Mouse (Mus musculus) CH12.LX (cell line): ENCODE measurements around the gene Ccdc88c. TPM values are rescaled to one million over a fixed set of nuclear protein-coding genes. Genes with fewer than 3 reads are reported as not detected.

Source experiments
- DNase-seq: peaks from one replicate; pipeline ENCODE4 v3.0.0-alpha.2; 2013; ENCODE audit errors: extremely low read depth
- H3K27ac ChIP-seq: 2 replicates; pipeline ENCODE4 v1.5.1; 2012; ENCODE audit warnings: low read depth, mild to moderate bottlenecking, control low read depth, moderate library complexity; ENCODE audit not compliant: insufficient read depth
- H3K27me3 ChIP-seq: replicated peaks from 2 replicates; pipeline ENCODE3; 2012; ENCODE audit warnings: inconsistent platforms
- H3K36me3 ChIP-seq, 2 experiments: replicated peaks in 1 of 2; 2 replicates each; pipeline versions ENCODE3 to v1.6.1; 2012; ENCODE audit warnings: inconsistent platforms in 1 of 2, low read length in 1 of 2, mild to moderate bottlenecking in 1 of 2, mixed read lengths in 1 of 2, moderate library complexity in 1 of 2; ENCODE audit not compliant: control insufficient read depth in 1 of 2, insufficient read depth in 1 of 2
- H3K4me1 ChIP-seq, 2 experiments: 2 replicates each; pipeline ENCODE4 v1.6.1; 2012; ENCODE audit warnings: inconsistent platforms in 1 of 2, moderate library complexity in 1 of 2; ENCODE audit not compliant: insufficient read depth in 2 of 2, control insufficient read depth in 1 of 2
- H3K4me2 ChIP-seq: 2 replicates; pipeline ENCODE4 v1.6.1; 2012; ENCODE audit warnings: low read depth, mild to moderate bottlenecking, control low read depth; ENCODE audit not compliant: poor library complexity, insufficient read depth, severe bottlenecking
- H3K4me3 ChIP-seq, 3 experiments: fragments of 150-350 bp in 1 of 3; sonication (generic) in 1 of 3; replicated peaks in 1 of 3; 2 replicates each; pipeline versions ENCODE3 to v1.5.1; 2011 to 2012; ENCODE audit warnings: low read depth in 2 of 3, low read length in 2 of 3, mild to moderate bottlenecking in 2 of 3, moderate library complexity in 2 of 3, control low read depth in 1 of 3, improper control_type of control experiment in 1 of 3, inconsistent platforms in 1 of 3, mixed read lengths in 1 of 3; ENCODE audit not compliant: poor library complexity in 1 of 3
- H3K79me2 ChIP-seq: replicated peaks from 2 replicates; pipeline ENCODE4 v1.6.1; 2012; ENCODE audit warnings: mild to moderate bottlenecking, moderate library complexity; ENCODE audit not compliant: control insufficient read depth, poor library complexity, insufficient read depth, severe bottlenecking; ENCODE audit errors: extremely low read depth
- H3K9ac ChIP-seq: 2 replicates; pipeline ENCODE4 v1.6.1; 2012; ENCODE audit warnings: low read depth, mild to moderate bottlenecking, control low read depth, moderate library complexity; ENCODE audit not compliant: insufficient read depth
- H3K9me3 ChIP-seq: replicated peaks from 2 replicates; pipeline ENCODE3; 2012; ENCODE audit warnings: low read length, inconsistent platforms, mixed read lengths
- CHD1 ChIP-seq: IDR thresholded peaks from 2 replicates; pipeline ENCODE4 v1.6.1; 2012; ENCODE audit warnings: low read depth, low read length, improper control_type of control experiment, inconsistent platforms
- CTCF ChIP-seq, 2 experiments: IDR thresholded peaks in 1 of 2; conservative IDR thresholded peaks in 1 of 2; 2 replicates each; pipeline ENCODE4 v1.5.1; 2011 to 2012; ENCODE audit warnings: low read depth in 2 of 2, low read length in 2 of 2, improper control_type of control experiment in 1 of 2, inconsistent platforms in 1 of 2, mild to moderate bottlenecking in 1 of 2, moderate library complexity in 1 of 2
- ELF1 ChIP-seq: IDR thresholded peaks from 2 replicates; pipeline ENCODE4 v1.6.1; 2014; ENCODE audit warnings: low read depth, mild to moderate bottlenecking, inconsistent platforms, low read length, improper control_type of control experiment
- EP300 ChIP-seq: IDR thresholded peaks from 2 replicates; pipeline ENCODE4 v1.6.1; 2011; ENCODE audit warnings: low read length, improper control_type of control experiment
- ETS1 ChIP-seq: conservative IDR thresholded peaks from 2 replicates; pipeline ENCODE4 v1.6.1; 2012; ENCODE audit warnings: low read depth, mild to moderate bottlenecking, inconsistent platforms, low read length, improper control_type of control experiment, moderate library complexity
- GABPA ChIP-seq: IDR thresholded peaks from 2 replicates; pipeline ENCODE4 v1.6.1; 2012; ENCODE audit warnings: low read depth, low read length, improper control_type of control experiment, inconsistent platforms; ENCODE audit not compliant: insufficient replicate concordance
- KAT2A ChIP-seq: IDR thresholded peaks from 2 replicates; pipeline ENCODE4 v1.6.1; 2012; ENCODE audit warnings: low read length, improper control_type of control experiment, inconsistent platforms; ENCODE audit not compliant: insufficient replicate concordance
- MAFK ChIP-seq: IDR thresholded peaks from 2 replicates; pipeline ENCODE4 v1.6.1; 2011; ENCODE audit warnings: low read length, improper control_type of control experiment; ENCODE audit not compliant: insufficient replicate concordance
- MAX ChIP-seq: IDR thresholded peaks from 2 replicates; pipeline ENCODE4 v1.6.1; 2011; ENCODE audit warnings: low read length, improper control_type of control experiment
- MAZ ChIP-seq: IDR thresholded peaks from 2 replicates; pipeline ENCODE4 v1.6.1; 2012; ENCODE audit warnings: low read depth, mild to moderate bottlenecking, inconsistent platforms, low read length, improper control_type of control experiment, moderate library complexity
- MXI1 ChIP-seq: IDR thresholded peaks from 2 replicates; pipeline ENCODE4 v1.6.1; 2011; ENCODE audit warnings: mild to moderate bottlenecking, low read depth, low read length, improper control_type of control experiment
- MYC ChIP-seq: IDR thresholded peaks from 2 replicates; pipeline ENCODE4 v1.6.1; 2011; ENCODE audit warnings: low read depth, mild to moderate bottlenecking, improper control_type of control experiment, low read length
- POLR2A ChIP-seq: IDR thresholded peaks from 2 replicates; pipeline ENCODE4 v1.6.1; 2011; ENCODE audit warnings: low read depth, mild to moderate bottlenecking, improper control_type of control experiment, low read length
- POLR2AphosphoS2 ChIP-seq: IDR thresholded peaks from 2 replicates; pipeline ENCODE4 v1.6.1; 2011; ENCODE audit warnings: low read depth, low read length, improper control_type of control experiment
- RCOR1 ChIP-seq: conservative IDR thresholded peaks from 2 replicates; pipeline ENCODE4 v1.6.1; 2012; ENCODE audit warnings: low read depth, mild to moderate bottlenecking, inconsistent platforms, low read length, improper control_type of control experiment
- UBTF ChIP-seq: IDR thresholded peaks from 2 replicates; pipeline ENCODE4 v1.6.1; 2012; ENCODE audit warnings: low read depth, mild to moderate bottlenecking, inconsistent platforms, low read length, improper control_type of control experiment, moderate library complexity
- USF1 ChIP-seq: IDR thresholded peaks from 2 replicates; pipeline ENCODE4 v1.6.1; 2014; ENCODE audit warnings: low read depth, mild to moderate bottlenecking, inconsistent platforms, low read length, improper control_type of control experiment
- dilution Hi-C: fragments of 300-500 bp; cut with MboI; formaldehyde crosslinking; loops from 2 replicates; pipeline ENCODE4 v1.14.3; 2020; ENCODE audit warnings: low sequenced_read_pairs; ENCODE audit not compliant: extremely low pct_unique_long_range_greater_than_20kb, extremely low pct_ligation_motif_present
- in situ Hi-C: fragments of 300-500 bp; cut with MboI; formaldehyde crosslinking; loops from 3 replicates; pipeline ENCODE4 v1.14.3; 2019; ENCODE audit warnings: low sequenced_read_pairs, low pct_ligation_motif_present, low pct_unique_long_range_greater_than_20kb, mixed read lengths
- polyA plus RNA-seq: library from polyadenylated mRNA; unstranded; fragments of >175 nt; gene quantifications from 2 replicates; pipeline ENCODE4 v1.2.1, GENCODE M21; 2012; ENCODE audit warnings: low read depth; ENCODE audit not compliant: insufficient read length
- total RNA-seq, 2 experiments: library from RNA; depleted of rRNA; stranded (reverse); fragments of 300-350 nt in 1 of 2; fragments of >200 nt in 1 of 2; gene quantifications; 2 replicates each; pipeline ENCODE4 v1.2.3; 2012 to 2014

Gene Ccdc88c
- total and polyA plus RNA-seq, 3 experiments, result 20.3 to 32.7 (median 24.9) TPM

DNA sequence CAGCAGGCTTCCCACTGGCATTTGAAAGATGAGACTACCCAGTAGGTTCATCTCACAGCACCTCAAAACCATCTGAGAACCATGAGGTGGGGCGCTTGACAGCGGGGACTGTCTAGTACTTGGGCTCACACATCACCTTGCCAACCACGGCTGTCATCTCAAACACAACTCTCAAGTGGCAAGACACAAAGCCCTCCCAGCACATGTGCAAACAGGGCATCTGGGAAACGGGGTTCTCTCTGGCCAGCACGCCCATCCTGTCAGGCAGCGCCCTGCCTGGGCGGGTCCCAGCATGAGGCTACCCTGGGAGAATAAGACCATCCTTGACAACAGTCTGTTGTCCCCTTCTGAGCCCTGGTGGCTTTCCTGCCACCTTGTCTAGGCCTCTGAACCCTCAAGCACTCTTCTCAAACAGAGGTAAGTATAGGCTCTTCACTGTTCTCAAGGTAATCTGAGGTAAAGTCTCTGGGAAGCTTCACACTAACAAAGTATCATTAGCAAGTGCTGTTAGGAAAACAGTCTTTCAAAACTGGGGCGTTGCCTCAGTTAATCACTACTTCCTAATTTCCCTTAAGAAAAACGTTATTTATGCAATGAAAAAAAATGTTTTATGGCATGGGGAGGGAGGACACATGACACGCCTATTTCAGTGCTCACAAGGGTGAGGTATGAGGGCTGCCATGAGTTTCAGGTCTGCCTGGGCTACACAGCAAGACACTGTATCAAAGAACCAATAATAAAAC lies 43.6 kb downstream of the Ccdc88c start:
- Histone ChIP-seq H3K27ac (no peak overlapping the region), H3K9ac (no peak overlapping the region), H3K27me3 (no peaks in the 10 kb centered on the region), H3K79me2 (peaks cover 5% of the 10 kb centered on the region; the same call in 1 of the 2 replicates), H3K4me3 (no peak overlapping the region), H3K36me3 (peaks cover 25 to 74% of the 10 kb centered on the region in 2 experiments), H3K9me3 (no peaks in the 10 kb centered on the region), H3K4me2 (no peak overlapping the region), H3K4me1 (peaks cover 9 to 54% of the 10 kb centered on the region in 2 experiments)
- dilution Hi-C loops (no loop called here), in situ Hi-C loops (no loop called here)
- no peak for TF ChIP-seq MAFK
- TF ChIP-seq CTCF (conservative IDR thresholded peaks at IDR 0.05 in 1 of 2, IDR thresholded peaks at IDR 0.05 in 1 of 2; ENCODE audit: low read depth in 2 of 2, low read length in 2 of 2), result no peak
- no peak for TF ChIP-seq EP300
- no peak for TF ChIP-seq CHD1
- no peak for TF ChIP-seq POLR2AphosphoS2
- no peak for TF ChIP-seq USF1
- no peak for TF ChIP-seq ELF1
- TF ChIP-seq UBTF, result no peak
- no peak for TF ChIP-seq ETS1
- TF ChIP-seq MAZ, result no peak
- TF ChIP-seq RCOR1, result no peak
- DNase-seq, result no peak

DNA sequence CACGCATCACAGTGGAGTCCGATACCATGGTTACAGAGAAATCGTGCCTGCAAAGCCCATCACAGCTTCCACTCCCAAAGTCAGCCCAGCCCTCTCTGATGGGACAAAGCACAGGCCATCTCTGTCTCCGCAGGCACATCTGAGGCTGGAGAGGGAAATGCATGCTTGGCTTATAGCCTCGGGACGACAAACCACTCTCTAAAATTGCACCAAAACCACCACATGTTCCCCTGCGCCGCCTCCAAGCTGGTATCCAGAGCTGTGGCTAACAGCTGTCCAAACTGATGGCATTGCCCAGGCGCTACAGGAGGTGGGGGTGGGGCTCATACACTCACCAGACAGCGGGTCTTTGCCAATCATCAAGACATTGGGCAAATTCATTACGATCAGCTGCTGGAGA lies 45.3 kb downstream of the Ccdc88c start:
- no peak for TF ChIP-seq POLR2AphosphoS2
- no peak for TF ChIP-seq CHD1
- TF ChIP-seq MXI1, result no peak
- TF ChIP-seq GABPA, result no peak
- TF ChIP-seq CTCF (conservative IDR thresholded peaks at IDR 0.05 in 1 of 2, IDR thresholded peaks at IDR 0.05 in 1 of 2; ENCODE audit: low read depth in 2 of 2, low read length in 2 of 2), result no peak
- TF ChIP-seq POLR2A, result no peak
- no peak for TF ChIP-seq MYC
- TF ChIP-seq KAT2A, result no peak
- no peak for TF ChIP-seq EP300
- no peak for TF ChIP-seq MAX
- TF ChIP-seq UBTF, result no peak
- Histone ChIP-seq H3K9me3 (no peaks in the 10 kb centered on the region), H3K27me3 (no peaks in the 10 kb centered on the region), H3K9ac (no peak overlapping the region), H3K4me1 (peaks cover 6 to 44% of the 10 kb centered on the region in 2 experiments), H3K27ac (no peak overlapping the region), H3K36me3 (peaks cover 38 to 80% of the 10 kb centered on the region in 2 experiments), H3K4me3 (no peak overlapping the region), H3K4me2 (no peak overlapping the region), H3K79me2 (peaks cover 5% of the 10 kb centered on the region; the same call in 1 of the 2 replicates)
- dilution Hi-C loops, result no loop called here
- in situ Hi-C loops, result no loop called here
- no peak for DNase-seq
